Comparison of ENCODE assay signal across 26 mouse cellular contexts in genomic region chr7:75222704-75223431, GRCm38 (mm10).
"Had no signal": no experiment of that assay in that cellular context is flagged by ENCODE, and none has a peak within 500 bp of the region (broad histone marks: within the 10 kb centered on the region; RNA-seq: fewer than 3 reads in every experiment).

No protein-coding gene starts in this region.

- H3K27me3 ChIP-seq: heart, embryonic 13.5 days; heart, embryonic 15.5 days; hindbrain, embryonic 13.5 days; hindbrain, embryonic 15.5 days; kidney, embryonic 15.5 days; limb, embryonic 13.5 days; limb, embryonic 15.5 days had no signal

- H3K4me2 ChIP-seq: heart, embryonic 11.5 days; heart, embryonic 13.5 days; heart, embryonic 15.5 days; hindbrain, embryonic 13.5 days; hindbrain, embryonic 15.5 days; kidney, embryonic 15.5 days; limb, embryonic 13.5 days; limb, embryonic 15.5 days had no signal

- H3K4me1 ChIP-seq: heart, embryonic 15.5 days; hindbrain, embryonic 13.5 days; hindbrain, embryonic 15.5 days; kidney, embryonic 15.5 days; limb, embryonic 13.5 days; limb, embryonic 15.5 days had no signal

- H3K4me3 ChIP-seq: heart, adult 2 months; heart, embryonic 13.5 days; heart, embryonic 15.5 days; hindbrain, embryonic 13.5 days; hindbrain, embryonic 15.5 days; kidney, embryonic 15.5 days; limb, embryonic 13.5 days; limb, embryonic 15.5 days had no signal

- DNase-seq: forebrain, postnatal 0 days; gastrocnemius, postnatal 14 days; gastrocnemius, postnatal 36 days; heart, adult 11 months; heart, adult 2 months; heart, postnatal 14 days; heart, postnatal 36 days; kidney, adult 11 months; kidney, adult 2 months; kidney, adult 9 months; kidney, postnatal 14 days; kidney, postnatal 36 days; layer of hippocampus, adult 9-11 months; layer of hippocampus, postnatal 36 days; left cerebral cortex, postnatal 4 days had no signal

- H3K27ac ChIP-seq: heart, adult 2 months; heart, embryonic 13.5 days; heart, embryonic 15.5 days; hindbrain, embryonic 13.5 days; hindbrain, embryonic 15.5 days; hindbrain, postnatal 0 days; kidney, embryonic 15.5 days; kidney, postnatal 0 days; limb, embryonic 13.5 days; limb, embryonic 15.5 days had no signal

- H3K9me3 ChIP-seq: heart, embryonic 15.5 days; hindbrain, embryonic 15.5 days; kidney, embryonic 15.5 days; limb, embryonic 15.5 days had no signal

- ATAC-seq: forebrain, postnatal 0 days; hindbrain, postnatal 0 days; intestine, embryonic 16.5 days had no signal

- H3K9ac ChIP-seq: forebrain, postnatal 0 days; heart, embryonic 13.5 days; heart, embryonic 15.5 days; hindbrain, embryonic 13.5 days; hindbrain, embryonic 15.5 days; kidney, embryonic 15.5 days; limb, embryonic 13.5 days; limb, embryonic 15.5 days had no signal

- H3K36me3 ChIP-seq: heart, embryonic 13.5 days; heart, embryonic 15.5 days; hindbrain, embryonic 13.5 days; hindbrain, embryonic 15.5 days; kidney, embryonic 15.5 days; limb, embryonic 13.5 days; limb, embryonic 15.5 days had no signal
